Mouse (Mus musculus): Measurements from ENCODE around the gene Akap13. TPM values are rescaled to one million over a fixed set of nuclear protein-coding genes. Genes with fewer than 3 reads are reported as not detected.
"Not testable (repeated sequence)": the region's sequence is repeated elsewhere in the genome, so short reads cannot be mapped to it uniquely, and the experiment has no call there.

The Akap13 gene
- polyA plus RNA-seq, 1 experiment from 2014 or later, result 42.6 TPM

GRCm38 (mm10) chr7:75610391-75610790 is 155.1 kb downstream of the Akap13 start:
- peaks cover 28% of the 10 kb centered on the region for H3K36me3 ChIP-seq
- H3K27me3 ChIP-seq, result no peaks in the 10 kb centered on the region
- no peak overlapping the region for H3K9ac ChIP-seq
- no peaks in the 10 kb centered on the region for H3K9me3 ChIP-seq
- no peak overlapping the region for H3K4me2 ChIP-seq
- H3K4me1 ChIP-seq, result peaks cover 7% of the 10 kb centered on the region; the same call in 1 of the 2 replicates
- ATAC-seq (ENCODE audit: insufficient number of reproducible peaks, low FRiP score, low TSS enrichment, low read depth), result no peak
- peak overlapping the region; percentile 43; the same call in 1 of the 2 replicates for H3K27ac ChIP-seq
- 79% methylated on average over 9 of the region's 9 CpGs for WGBS
- no peak overlapping the region for H3K4me3 ChIP-seq

DNA sequence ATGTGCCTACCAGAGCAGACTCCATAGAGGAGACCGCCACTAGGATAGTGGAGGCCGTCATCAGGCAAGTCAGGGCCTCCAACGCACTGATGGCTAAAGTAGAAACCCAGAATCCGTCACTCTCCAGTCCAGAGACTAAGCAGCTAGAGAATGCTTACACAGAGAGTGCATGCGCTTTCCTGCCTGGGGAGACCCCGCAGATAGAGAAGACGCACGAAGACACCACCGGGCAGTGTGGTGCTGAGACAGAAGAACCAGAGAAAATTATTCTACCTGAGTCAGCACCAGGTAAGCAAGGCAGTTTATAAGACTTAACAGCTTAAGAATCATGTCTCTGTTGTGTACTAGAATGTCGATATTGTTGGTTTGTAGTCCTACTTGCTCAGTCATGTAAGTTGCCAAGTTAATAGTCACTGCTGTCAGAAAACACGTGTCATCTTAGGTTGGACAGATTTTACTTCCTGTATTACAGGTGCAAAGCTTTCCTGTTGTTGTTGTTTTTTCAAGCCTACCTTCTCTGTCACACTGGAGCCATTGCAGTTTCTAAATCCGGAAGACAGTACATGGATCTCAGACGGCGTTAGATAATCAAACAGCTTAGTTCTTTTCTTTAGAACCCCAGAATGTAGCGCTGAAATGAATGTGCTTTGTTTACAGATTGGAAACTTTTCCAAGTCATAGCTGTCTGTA is 156.1 kb downstream of the Akap13 start:
- Histone ChIP-seq H3K9me3 (no peaks in the 10 kb centered on the region), H3K4me3 (no peak overlapping the region), H3K4me2 (no peak overlapping the region), H3K9ac (no peak overlapping the region), H3K27me3 (no peaks in the 10 kb centered on the region), H3K4me1 (peaks cover 7% of the 10 kb centered on the region; the same call in 1 of the 2 replicates), H3K27ac (peak overlapping the region; percentile 5; the same call in 1 of the 2 replicates), H3K36me3 (peaks cover 32% of the 10 kb centered on the region)
- no peak for ATAC-seq (ENCODE audit: insufficient number of reproducible peaks, low FRiP score, low TSS enrichment, low read depth)
- WGBS, result 88% methylated on average over 15 of the region's 15 CpGs

DNA sequence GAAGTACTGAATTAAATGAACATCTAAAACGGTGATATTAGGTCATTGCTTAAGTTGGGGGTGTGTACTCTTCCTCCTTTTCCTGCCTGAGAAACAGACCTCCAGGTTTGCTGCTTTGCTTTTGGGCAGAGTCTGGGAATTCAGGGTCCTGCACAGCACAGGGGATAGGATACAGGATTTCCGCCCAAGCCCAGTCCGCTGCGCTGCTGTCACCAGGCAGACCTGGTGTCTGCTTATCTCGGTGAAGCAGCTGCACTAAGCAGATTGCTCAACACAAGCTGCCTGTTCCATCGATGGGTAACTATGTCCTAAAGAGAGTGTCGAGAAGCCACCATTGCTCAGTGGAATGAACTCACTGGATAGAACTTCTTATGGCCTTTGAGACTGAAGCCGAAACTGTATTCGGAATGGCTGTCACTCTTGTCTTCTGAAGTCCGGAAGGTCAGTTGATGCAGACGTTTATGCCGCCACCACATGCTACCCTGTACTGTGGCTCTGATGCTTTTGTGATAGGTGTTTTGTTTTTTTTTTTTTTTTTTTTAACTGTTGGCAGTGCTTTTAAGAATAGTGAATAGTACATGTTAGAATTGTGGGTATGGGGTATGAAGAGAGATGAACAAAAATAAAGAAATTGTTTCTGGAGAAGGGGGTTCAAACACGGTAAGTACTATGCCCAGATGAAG is 156.8 kb downstream of the Akap13 start:
- H3K36me3 ChIP-seq, result peaks cover 32% of the 10 kb centered on the region
- H3K4me1 ChIP-seq, result peaks cover 7% of the 10 kb centered on the region; the same call in 1 of the 2 replicates
- no peak for ATAC-seq (ENCODE audit: insufficient number of reproducible peaks, low FRiP score, low TSS enrichment, low read depth)
- H3K9ac ChIP-seq, result no peak overlapping the region
- no peak overlapping the region for H3K4me3 ChIP-seq
- no peaks in the 10 kb centered on the region for H3K9me3 ChIP-seq
- no peaks in the 10 kb centered on the region for H3K27me3 ChIP-seq
- H3K4me2 ChIP-seq, result no peak overlapping the region
- 76% methylated on average over 13 of the region's 13 CpGs for whole genome bisulfite sequencing
- peak overlapping the region; percentile 38; the same call in 1 of the 2 replicates for H3K27ac ChIP-seq

DNA sequence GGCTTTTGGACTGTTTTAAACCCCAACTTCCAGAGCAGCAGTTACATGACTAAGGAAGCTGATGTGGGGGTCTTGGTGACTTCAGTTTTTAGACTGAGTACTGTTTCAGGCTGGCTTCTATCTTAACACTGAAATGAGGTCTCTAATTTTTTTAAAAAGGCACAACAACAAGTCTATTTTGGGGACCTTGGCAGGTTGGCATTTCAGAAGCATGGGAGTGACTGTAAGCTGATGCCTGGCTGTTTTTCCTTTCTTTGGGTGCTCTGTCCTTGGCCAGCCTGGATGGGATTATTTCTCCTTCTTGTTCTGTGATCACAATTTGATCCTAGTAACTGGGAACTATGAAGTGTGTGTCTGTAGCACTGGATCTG is 157.3 kb downstream of the Akap13 start:
- no peaks in the 10 kb centered on the region for H3K9me3 ChIP-seq
- peaks cover 32% of the 10 kb centered on the region for H3K36me3 ChIP-seq
- H3K27me3 ChIP-seq, result no peaks in the 10 kb centered on the region
- H3K27ac ChIP-seq, result peak overlapping the region; percentile 38; the same call in 1 of the 2 replicates
- no peak overlapping the region for H3K9ac ChIP-seq
- no peak for ATAC-seq (ENCODE audit: insufficient number of reproducible peaks, low FRiP score, low TSS enrichment, low read depth)
- H3K4me2 ChIP-seq, result no peak overlapping the region
- no peak overlapping the region for H3K4me3 ChIP-seq
- peaks cover 7% of the 10 kb centered on the region; the same call in 1 of the 2 replicates for H3K4me1 ChIP-seq

DNA sequence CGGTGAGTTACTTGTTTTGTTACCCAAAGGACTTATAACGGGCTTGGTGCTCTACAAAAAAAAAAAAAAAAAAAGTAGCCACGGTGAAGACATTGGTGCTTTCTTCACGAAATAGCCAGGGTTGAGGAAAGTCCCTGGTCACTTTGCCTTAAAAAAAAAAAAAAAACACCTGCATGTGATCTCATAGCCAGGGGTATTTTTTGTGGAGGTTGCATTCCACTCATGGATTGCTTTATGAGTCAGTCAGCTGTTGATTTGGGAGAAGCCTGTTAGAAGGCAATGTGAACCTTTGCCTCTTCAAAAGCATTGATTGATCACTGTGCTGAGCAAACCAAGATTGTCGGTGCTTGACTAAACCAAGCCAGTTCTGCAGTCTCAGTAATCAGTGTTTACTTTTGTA is 157.9 kb downstream of the Akap13 start:
- Histone ChIP-seq H3K9me3 (no peaks in the 10 kb centered on the region), H3K4me2 (no peak overlapping the region), H3K27me3 (no peaks in the 10 kb centered on the region), H3K27ac (no peak overlapping the region), H3K4me1 (peaks cover 7% of the 10 kb centered on the region; the same call in 1 of the 2 replicates), H3K36me3 (peaks cover 32% of the 10 kb centered on the region), H3K4me3 (no peak overlapping the region), H3K9ac (no peak overlapping the region)
- no peak for ATAC-seq (ENCODE audit: insufficient number of reproducible peaks, low FRiP score, low TSS enrichment, low read depth)
- 45% methylated on average over 5 of the region's 5 CpGs for WGBS

DNA sequence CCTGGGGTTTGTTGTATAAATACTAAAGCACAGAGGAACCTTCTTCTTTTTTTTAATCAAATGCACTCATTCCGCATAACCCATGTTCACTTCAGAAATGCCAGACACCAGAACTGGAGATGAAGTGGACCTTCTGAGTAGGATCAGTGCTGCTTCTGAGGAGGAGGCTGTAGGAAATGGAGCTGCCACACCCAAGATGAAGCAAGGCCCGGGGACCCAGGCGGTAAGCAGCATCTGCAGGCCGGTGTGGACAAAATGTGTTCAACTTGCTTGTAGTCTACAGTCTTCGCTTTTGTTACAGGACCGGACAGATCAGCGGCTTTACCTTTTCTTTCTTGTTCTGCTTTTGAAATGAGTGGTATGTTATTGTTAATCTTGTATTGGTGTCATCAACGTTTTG is 159.5 kb downstream of the Akap13 start:
- WGBS, result 92% methylated on average over 8 of the region's 8 CpGs
- 0 out of 2 replicates have a peak, but pooled peaks cover 4% of the 10 kb centered on the region for H3K4me1 ChIP-seq
- H3K9me3 ChIP-seq, result no peaks in the 10 kb centered on the region
- H3K4me2 ChIP-seq, result no peak overlapping the region
- no peak overlapping the region for H3K27ac ChIP-seq
- ATAC-seq (ENCODE audit: insufficient number of reproducible peaks, low FRiP score, low TSS enrichment, low read depth), result no peak
- H3K4me3 ChIP-seq, result no peak overlapping the region
- H3K27me3 ChIP-seq, result no peaks in the 10 kb centered on the region
- no peak overlapping the region for H3K9ac ChIP-seq
- peaks cover 17% of the 10 kb centered on the region for H3K36me3 ChIP-seq

DNA sequence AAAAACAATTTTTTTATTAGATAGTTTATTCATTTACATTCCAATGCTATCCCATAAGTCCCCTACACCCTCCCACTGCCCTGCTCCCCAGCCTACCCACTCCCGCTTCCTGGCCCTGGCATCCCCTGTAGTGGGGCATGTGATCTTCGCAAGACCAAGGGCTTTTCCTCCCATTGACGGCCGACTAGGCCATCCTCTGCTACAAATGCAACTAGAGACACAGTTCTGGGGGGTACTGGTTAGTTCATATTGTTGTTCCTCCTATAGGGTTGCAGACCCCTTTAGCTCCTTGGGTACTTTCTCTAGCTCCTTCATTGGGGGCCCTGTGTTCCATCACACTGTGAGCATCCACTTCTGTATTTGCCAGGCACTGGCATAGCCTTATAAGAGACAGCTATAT is 161.9 kb downstream of the Akap13 start:
- not testable (repeated sequence) for H3K4me2 ChIP-seq; ATAC-seq (ENCODE audit: insufficient number of reproducible peaks, low FRiP score, low TSS enrichment, low read depth); H3K4me1 ChIP-seq; H3K4me3 ChIP-seq; H3K9ac ChIP-seq; H3K36me3 ChIP-seq; H3K27ac ChIP-seq; H3K27me3 ChIP-seq; H3K9me3 ChIP-seq
- WGBS, result 91% methylated on average over 4 of the region's 4 CpGs

DNA sequence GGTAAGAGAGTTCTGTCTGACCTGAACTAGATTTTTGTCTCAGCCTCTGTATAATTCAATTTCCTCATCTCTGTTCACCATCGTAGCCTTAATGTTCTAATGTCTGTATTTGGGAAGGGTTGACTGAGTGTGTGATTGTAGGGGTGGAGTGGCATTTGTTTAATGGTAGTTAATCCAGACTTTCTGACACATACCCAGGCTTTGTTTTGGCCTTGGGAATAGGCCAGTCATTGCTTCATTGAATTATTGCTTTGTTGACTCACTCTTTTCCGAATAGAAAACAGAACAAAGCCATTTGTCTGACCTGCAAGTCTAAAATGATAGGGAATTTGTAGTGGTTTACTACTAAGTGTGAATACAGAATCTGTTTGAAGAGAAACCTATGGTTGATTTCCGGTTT is 163.4 kb downstream of the Akap13 start:
- no peak for ATAC-seq (ENCODE audit: insufficient number of reproducible peaks, low FRiP score, low TSS enrichment, low read depth)
- H3K4me1 ChIP-seq, result 0 out of 2 replicates have a peak, but pooled peaks cover 4% of the 10 kb centered on the region
- peaks cover 4% of the 10 kb centered on the region; the same call in 1 of the 2 replicates for H3K36me3 ChIP-seq
- H3K4me2 ChIP-seq, result no peak overlapping the region
- no peaks in the 10 kb centered on the region for H3K27me3 ChIP-seq
- 83% methylated on average over 3 of the region's 3 CpGs for WGBS
- no peak overlapping the region for H3K9ac ChIP-seq
- H3K27ac ChIP-seq, result no peak overlapping the region
- H3K9me3 ChIP-seq, result no peaks in the 10 kb centered on the region
- no peak overlapping the region for H3K4me3 ChIP-seq

DNA sequence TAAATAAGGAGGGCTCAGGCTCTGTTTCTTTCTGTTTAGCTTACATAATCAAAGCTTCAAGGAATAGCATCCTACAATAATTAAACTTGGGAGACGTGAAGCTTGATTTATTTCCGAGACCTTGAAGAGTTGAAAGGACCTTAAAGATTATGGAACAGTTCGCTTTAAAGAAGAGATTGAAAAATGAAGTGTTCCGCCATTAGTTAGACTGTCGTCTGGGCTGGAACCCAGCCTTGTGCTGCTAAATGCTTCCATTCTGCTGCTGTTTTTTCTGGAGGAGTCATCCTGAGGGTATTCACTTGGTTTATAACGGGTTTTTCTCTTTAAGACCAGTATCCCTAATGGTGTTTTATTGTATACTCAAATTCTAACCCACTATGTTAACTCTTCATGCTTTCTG is 164.5 kb downstream of the Akap13 start:
- H3K27ac ChIP-seq, result no peak overlapping the region
- 66% methylated on average over 6 of the region's 6 CpGs for WGBS
- H3K4me2 ChIP-seq, result no peak overlapping the region
- no peaks in the 10 kb centered on the region for H3K27me3 ChIP-seq
- no peaks in the 10 kb centered on the region for H3K9me3 ChIP-seq
- no peak overlapping the region for H3K4me3 ChIP-seq
- ATAC-seq (ENCODE audit: insufficient number of reproducible peaks, low FRiP score, low TSS enrichment, low read depth), result no peak
- no peak overlapping the region for H3K9ac ChIP-seq
- peaks cover 4% of the 10 kb centered on the region; the same call in 1 of the 2 replicates for H3K36me3 ChIP-seq
- 0 out of 2 replicates have a peak, but pooled peaks cover 4% of the 10 kb centered on the region for H3K4me1 ChIP-seq

- WGBS, result 73% methylated on average over 3 of the region's 3 CpGs
- Histone ChIP-seq H3K27me3 (no peaks in the 10 kb centered on the region), H3K4me2 (no peak overlapping the region), H3K9me3 (no peaks in the 10 kb centered on the region), H3K4me3 (no peak overlapping the region), H3K36me3 (peaks cover 4% of the 10 kb centered on the region; the same call in 1 of the 2 replicates), H3K9ac (no peak overlapping the region), H3K4me1 (0 out of 2 replicates have a peak, but pooled peaks cover 4% of the 10 kb centered on the region), H3K27ac (peak overlapping the region; percentile 33; the same call in 1 of the 2 replicates)
- no peak for ATAC-seq (ENCODE audit: insufficient number of reproducible peaks, low FRiP score, low TSS enrichment, low read depth)
These were observed 165.1 kb downstream of the Akap13 start for GRCm38 (mm10) chr7:75620395-75620960.

DNA sequence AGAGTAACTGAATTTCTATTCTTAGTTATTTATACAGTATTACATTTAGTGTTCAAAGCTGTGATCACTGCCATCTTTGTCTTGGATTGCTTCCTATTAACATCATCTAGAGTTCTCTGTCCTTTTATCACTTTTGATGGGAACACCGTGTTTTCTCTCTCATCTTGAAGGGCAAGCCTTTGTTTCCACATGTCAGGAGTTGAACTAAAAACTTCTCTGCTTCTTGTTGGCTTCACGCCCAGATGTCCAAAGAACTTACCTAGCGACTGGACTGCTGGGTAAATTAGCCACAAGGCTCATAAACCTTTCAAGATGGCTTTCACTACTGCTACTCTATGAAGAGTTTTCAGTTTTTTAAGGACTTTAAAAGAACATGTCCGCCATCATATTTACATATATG is 165.6 kb downstream of the Akap13 start:
- Histone ChIP-seq H3K9ac (no peak overlapping the region), H3K36me3 (peaks cover under 1% of the 10 kb centered on the region; the same call in 1 of the 2 replicates), H3K4me3 (no peak overlapping the region), H3K9me3 (no peaks in the 10 kb centered on the region), H3K27me3 (no peaks in the 10 kb centered on the region), H3K4me2 (no peak overlapping the region), H3K4me1 (0 out of 2 replicates have a peak, but pooled peaks cover 4% of the 10 kb centered on the region), H3K27ac (no peak overlapping the region)
- no peak for ATAC-seq (ENCODE audit: insufficient number of reproducible peaks, low FRiP score, low TSS enrichment, low read depth)
- WGBS, result 58% methylated on average over 4 of the region's 4 CpGs

DNA sequence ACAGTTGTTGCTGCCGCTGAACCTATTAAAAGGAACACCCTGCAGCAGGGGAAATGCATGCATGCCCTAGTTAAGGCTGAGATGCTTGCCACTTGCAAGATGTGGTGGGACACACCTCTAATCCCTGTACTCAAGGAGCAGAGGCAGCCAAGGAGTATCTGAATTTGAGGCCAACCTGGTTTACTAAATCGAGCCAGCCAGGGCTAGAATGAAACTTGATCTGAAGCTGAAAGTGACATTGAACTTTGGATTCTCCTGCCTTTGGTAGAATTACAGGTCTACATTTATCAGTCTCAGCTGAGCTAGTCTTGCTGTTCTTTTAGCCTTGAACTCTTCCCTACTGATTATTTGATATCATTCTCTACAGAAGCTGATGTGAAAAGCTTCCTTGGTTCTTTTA is 172.5 kb downstream of the Akap13 start:
- H3K36me3 ChIP-seq, result no peaks in the 10 kb centered on the region
- no peak overlapping the region for H3K9ac ChIP-seq
- H3K4me2 ChIP-seq, result no peak overlapping the region
- 41% methylated on average over 2 of the region's 2 CpGs for WGBS
- ATAC-seq (ENCODE audit: insufficient number of reproducible peaks, low FRiP score, low TSS enrichment, low read depth), result no peak
- no peaks in the 10 kb centered on the region for H3K9me3 ChIP-seq
- H3K27me3 ChIP-seq, result no peaks in the 10 kb centered on the region
- no peak overlapping the region for H3K4me3 ChIP-seq
- H3K4me1 ChIP-seq, result peaks cover 4% of the 10 kb centered on the region; the same call in 1 of the 2 replicates
- H3K27ac ChIP-seq, result no peak overlapping the region
